Mouse (Mus musculus) bone marrow macrophage, adult 2 months (primary cell): ENCODE measurements around the gene Zfp59. TPM values are rescaled to one million over a fixed set of nuclear protein-coding genes. Genes with fewer than 3 reads are reported as not detected.
"Not testable (repeated sequence)": the region's sequence is repeated elsewhere in the genome, so short reads cannot be mapped to it uniquely, and the experiment has no call there.

ENCODE experiments used
- H3K27ac ChIP-seq: 2 replicates; pipeline ENCODE4 v1.5.1; 2012; ENCODE audit warnings: low read depth, low read length; ENCODE audit not compliant: insufficient read depth
- H3K4me1 ChIP-seq: 2 replicates; pipeline ENCODE4 v1.6.1; 2012; ENCODE audit warnings: low read length; ENCODE audit not compliant: control insufficient read depth, insufficient read depth
- H3K4me3 ChIP-seq: 2 replicates; pipeline ENCODE4 v1.5.1; 2012; ENCODE audit warnings: mild to moderate bottlenecking, low read length, moderate library complexity; ENCODE audit not compliant: insufficient read depth
- CTCF ChIP-seq: IDR thresholded peaks from 2 replicates; pipeline ENCODE4 v1.5.1; 2012; ENCODE audit warnings: low read depth, mild to moderate bottlenecking, low read length, moderate library complexity
- POLR2A ChIP-seq: IDR thresholded peaks from 2 replicates; pipeline ENCODE4 v1.6.1; 2012; ENCODE audit warnings: mild to moderate bottlenecking, low read depth, low read length, borderline replicate concordance
- polyA plus RNA-seq: library from polyadenylated mRNA; stranded (reverse); fragments of >200 nt; gene quantifications from 2 replicates; pipeline ENCODE4 v1.2.4, GENCODE M21; 2012; ENCODE audit not compliant: missing spikeins, insufficient read depth, insufficient read length

Gene Zfp59
- polyA plus RNA-seq, result 2.7 and 3.1 TPM in 2 replicates

- H3K4me1 ChIP-seq, result peaks cover 6% of the 10 kb centered on the region; the same call in 1 of the 2 replicates
- H3K4me3 ChIP-seq, result peak within 1 kb of the TSS; percentile 66
- TF ChIP-seq CTCF (no peak), POLR2A (no peak)
- H3K27ac ChIP-seq, result peak within 1 kb of the TSS; percentile 39
These were observed at the start of gene Zfp59 for GRCm38 (mm10) chr7:27838323-27839249. Gene Zfp59, plus strand, starts transcription at chr7:27838607.

- H3K27ac ChIP-seq, result no peak overlapping the region
- no peak overlapping the region for H3K4me3 ChIP-seq
- TF ChIP-seq POLR2A (no peak), CTCF (no peak)
- H3K4me1 ChIP-seq, result no peaks in the 10 kb centered on the region
These were observed 49.1 kb upstream of the Zfp59 start for GRCm38 (mm10) chr7:27789306-27789705.

GRCm38 (mm10) chr7:27793865-27794264 is 44.5 kb upstream of the Zfp59 start:
- H3K4me1 ChIP-seq, H3K27ac ChIP-seq, H3K4me3 ChIP-seq: not testable (repeated sequence)

GRCm38 (mm10) chr7:27794566-27794965 is 43.8 kb upstream of the Zfp59 start:
- Histone ChIP-seq H3K4me3 (no peak overlapping the region), H3K27ac (no peak overlapping the region), H3K4me1 (no peaks in the 10 kb centered on the region)
- TF ChIP-seq CTCF (no peak), POLR2A (no peak)

GRCm38 (mm10) chr7:27797906-27798811 is 40.2 kb upstream of the Zfp59 start:
- H3K4me1 ChIP-seq, result no peaks in the 10 kb centered on the region
- no peak overlapping the region for H3K27ac ChIP-seq
- no peak for TF ChIP-seq POLR2A
- TF ChIP-seq CTCF, result no peak
- H3K4me3 ChIP-seq, result no peak overlapping the region

- TF ChIP-seq CTCF, result no peak
- TF ChIP-seq POLR2A, result no peak
- Histone ChIP-seq H3K4me3 (no peak overlapping the region), H3K4me1 (0 out of 2 replicates have a peak, but pooled peaks cover 4% of the 10 kb centered on the region), H3K27ac (no peak overlapping the region)
These were observed 37.3 kb upstream of the Zfp59 start for GRCm38 (mm10) chr7:27801137-27801536.

GRCm38 (mm10) chr7:27802986-27803385 is 35.4 kb upstream of the Zfp59 start:
- Histone ChIP-seq H3K27ac (no peak overlapping the region), H3K4me3 (no peak overlapping the region), H3K4me1 (0 out of 2 replicates have a peak, but pooled peaks cover 5% of the 10 kb centered on the region)
- TF ChIP-seq POLR2A (no peak), CTCF (no peak)

GRCm38 (mm10) chr7:27804297-27805030 is 33.9 kb upstream of the Zfp59 start:
- H3K4me1 ChIP-seq, result 0 out of 2 replicates have a peak, but pooled peaks cover 5% of the 10 kb centered on the region
- H3K27ac ChIP-seq, result peak overlapping the region; percentile 21; the same call in 1 of the 2 replicates
- no peak for TF ChIP-seq CTCF
- peak; percentile 41; the same call in 1 of the 2 replicates for TF ChIP-seq POLR2A
- H3K4me3 ChIP-seq, result peak overlapping the region; percentile 94

GRCm38 (mm10) chr7:27806896-27807295 is 31.5 kb upstream of the Zfp59 start, which contains the start of gene Zfp626:
Gene Zfp626, plus strand, starts transcription at chr7:27807196.
- H3K4me3 ChIP-seq, H3K4me1 ChIP-seq, H3K27ac ChIP-seq: not testable (repeated sequence)

- not testable (repeated sequence) for H3K4me3 ChIP-seq, H3K27ac ChIP-seq, H3K4me1 ChIP-seq
These were observed 31.1 kb upstream of the Zfp59 start for GRCm38 (mm10) chr7:27807305-27807704.
